12 mouse cellular contexts compared by ENCODE assay signal in genomic region chr11:72349016-72349415, GRCm38 (mm10). TPM values are rescaled to one million over a fixed set of nuclear protein-coding genes. Genes with fewer than 3 reads are reported as not detected.
DNase-seq lines count a peak whose midpoint lies in the region; ATAC-seq and TF ChIP-seq lines count a peak whose summit lies in the region.
"Had no signal": no experiment of that assay in that cellular context is flagged by ENCODE, and none has a peak within 500 bp of the region (broad histone marks: within the 10 kb centered on the region; RNA-seq: fewer than 3 reads in every experiment).

No protein-coding gene starts in this region.

- no peaks in the 10 kb centered on the region for H3K36me3 ChIP-seq in kidney, adult 2 months (ENCODE audit: control insufficient read depth, insufficient read depth, low read length)
- H3K36me3 ChIP-seq in kidney, embryonic 14.5 days (ENCODE audit: control insufficient read depth, insufficient read depth, low read length), result no peaks in the 10 kb centered on the region
- H3K36me3 ChIP-seq in midbrain, embryonic 11.5 days (ENCODE audit: control insufficient read depth, insufficient read depth, low read length), result no peaks in the 10 kb centered on the region
- H3K36me3 ChIP-seq: neural tube, embryonic 13.5 days had no signal

- 17% methylated on average over 8 of the region's 8 CpGs for WGBS in kidney, adult 2 months
- 51% methylated on average over 8 of the region's 8 CpGs for WGBS in kidney, embryonic 14.5 days
- 66% methylated on average over 8 of the region's 8 CpGs for WGBS in midbrain, embryonic 11.5 days

- H3K27ac ChIP-seq in kidney, adult 2 months (ENCODE audit: insufficient read depth, low read depth, low read length), result peak overlapping the region; percentile 8; the same call in 1 of the 2 replicates
- no peak overlapping the region for H3K27ac ChIP-seq in kidney, embryonic 14.5 days (ENCODE audit: low read depth, low read length)
- no peak overlapping the region for H3K27ac ChIP-seq in midbrain, embryonic 11.5 days (ENCODE audit: low read depth, low read length)
- H3K27ac ChIP-seq: kidney, postnatal 0 days; neural tube, embryonic 13.5 days had no signal

- no peaks in the 10 kb centered on the region for H3K27me3 ChIP-seq in kidney, adult 2 months (replicated peaks; ENCODE audit: control insufficient read depth, insufficient read depth, low read length)
- H3K27me3 ChIP-seq in kidney, embryonic 14.5 days (ENCODE audit: control insufficient read depth, insufficient read depth, low read length), result no peaks in the 10 kb centered on the region
- no peaks in the 10 kb centered on the region for H3K27me3 ChIP-seq in midbrain, embryonic 11.5 days (ENCODE audit: control insufficient read depth, insufficient read depth, low read length)
- H3K27me3 ChIP-seq: neural tube, embryonic 13.5 days had no signal

- no peak overlapping the region for H3K4me3 ChIP-seq in kidney, adult 2 months (ENCODE audit: insufficient read depth, low read depth, low read length)
- no peak overlapping the region for H3K4me3 ChIP-seq in kidney, embryonic 14.5 days (ENCODE audit: low read length)
- no peak overlapping the region for H3K4me3 ChIP-seq in midbrain, embryonic 11.5 days (ENCODE audit: low read depth, low read length)
- H3K4me3 ChIP-seq: megakaryocyte, embryonic 14.5 days; neural tube, embryonic 13.5 days had no signal

- no peaks in the 10 kb centered on the region for H3K9me3 ChIP-seq in kidney, embryonic 14.5 days (ENCODE audit: control insufficient read depth, low read length)
- H3K9me3 ChIP-seq in midbrain, embryonic 11.5 days (ENCODE audit: control insufficient read depth, low read length), result no peaks in the 10 kb centered on the region
- H3K9me3 ChIP-seq: megakaryocyte, embryonic 14.5 days; neural tube, embryonic 13.5 days had no signal

- peaks cover 7% of the 10 kb centered on the region for H3K4me1 ChIP-seq in kidney, adult 2 months (ENCODE audit: control insufficient read depth, insufficient read depth, low read length)
- H3K4me1 ChIP-seq in kidney, embryonic 14.5 days (ENCODE audit: control insufficient read depth, insufficient read depth, low read length), result no peaks in the 10 kb centered on the region
- no peaks in the 10 kb centered on the region for H3K4me1 ChIP-seq in midbrain, embryonic 11.5 days (ENCODE audit: control insufficient read depth, insufficient read depth, low read length)
- H3K4me1 ChIP-seq: megakaryocyte, embryonic 14.5 days; neural tube, embryonic 13.5 days had no signal

- peak; percentile 74 for DNase-seq in kidney, adult 2 months
- DNase-seq in ZHBTc4 (ENCODE audit: low read depth, low spot score), result peak; percentile 24
- peak; percentile 73 for DNase-seq in cerebellum, adult 11-12 months
- DNase-seq in kidney, postnatal 14 days, result peak; percentile 50
- no peak for DNase-seq in midbrain, embryonic 11.5 days (ENCODE audit: low spot score, missing footprints)
- no peak for DNase-seq in ovary, postnatal 14 days (ENCODE audit: low spot score)
- DNase-seq: thymus, adult 18-20 months had no signal

- no peak overlapping the region for H3K9ac ChIP-seq in kidney, embryonic 14.5 days (ENCODE audit: low read depth, low read length)
- no peak overlapping the region for H3K9ac ChIP-seq in midbrain, embryonic 11.5 days (ENCODE audit: low read length)
- H3K9ac ChIP-seq: neural tube, embryonic 13.5 days had no signal

- ATAC-seq in kidney, embryonic 14.5 days (ENCODE audit: low FRiP score, low TSS enrichment), result no peak
- ATAC-seq in midbrain, embryonic 11.5 days (ENCODE audit: low FRiP score), result no peak

- no peak for TF ChIP-seq POLR2A in kidney, adult 2 months (IDR thresholded peaks at IDR 0.05; ENCODE audit: low read depth, low read length)

- TF ChIP-seq CTCF in kidney, adult 2 months (conservative IDR thresholded peaks at IDR 0.05; ENCODE audit: insufficient read depth, insufficient read length, low read depth, low read length), result no peak

- no peak overlapping the region for H3K4me2 ChIP-seq in kidney, embryonic 14.5 days (replicated peaks; ENCODE audit: low read depth, low read length)
- no peak overlapping the region for H3K4me2 ChIP-seq in midbrain, embryonic 11.5 days
- H3K4me2 ChIP-seq: neural tube, embryonic 13.5 days had no signal

RNA-seq across cellular contexts. Expression of gene Tekt1, which starts 13.2 kb away (rescaled TPM):
- polyA plus RNA-seq in kidney, adult 2 months (2012; rRNA removed), result 0.13 TPM in 1 of 2 replicates, not detected in the other
- 5.8 and 8.3 TPM in 2 replicates for polyA plus RNA-seq in kidney, embryonic 14.5 days (2014; fragmentation: Nextera tagmentation; extraction: Ambion mirVana)
- 4.2 and 5.3 TPM in 2 replicates for polyA plus RNA-seq in midbrain, embryonic 11.5 days (2014; fragmentation: Nextera tagmentation; extraction: Ambion mirVana)

RNA-seq across cellular contexts. Expression of gene Fbxo39, which starts 34.8 kb away (rescaled TPM):
- 0.07 and 0.11 TPM in 2 replicates for polyA plus RNA-seq in kidney, adult 2 months (2012; rRNA removed)
- polyA plus RNA-seq in kidney, embryonic 14.5 days (2014; fragmentation: Nextera tagmentation; extraction: Ambion mirVana), result not detected in 2 replicates
- polyA plus RNA-seq in midbrain, embryonic 11.5 days (2014; fragmentation: Nextera tagmentation; extraction: Ambion mirVana), result not detected in 2 replicates
- polyA plus RNA-seq: kidney, postnatal 0 days; limb, embryonic 14.5 days; neural tube, embryonic 13.5 days had no signal

RNA-seq across cellular contexts. Expression of gene Xaf1, which starts 47.6 kb away (rescaled TPM):
- polyA plus RNA-seq in kidney, adult 2 months (2012; rRNA removed), result 18.7 and 23.9 TPM in 2 replicates
- 4.2 and 4.8 TPM in 2 replicates for polyA plus RNA-seq in kidney, embryonic 14.5 days (2014; fragmentation: Nextera tagmentation; extraction: Ambion mirVana)
- polyA plus RNA-seq in midbrain, embryonic 11.5 days (2014; fragmentation: Nextera tagmentation; extraction: Ambion mirVana), result 1.3 and 1.4 TPM in 2 replicates

Comparison
In these comparisons a context has a peak if more than half of its experiments do, and no peak if none do; other contexts are left out.
1. DNase-seq: peak in kidney, adult 2 months (single experiment), ZHBTc4 (single experiment), cerebellum, adult 11-12 months (single experiment) and kidney, postnatal 14 days (single experiment); none in midbrain, embryonic 11.5 days (single experiment) and ovary, postnatal 14 days (single experiment).